Mouse (Mus musculus) forebrain, embryonic 15.5 days (tissue): ENCODE results near the gene Mib2. TPM values are rescaled to one million over a fixed set of nuclear protein-coding genes. Genes with fewer than 3 reads are reported as not detected.
"Not testable (repeated sequence)": the region's sequence is repeated elsewhere in the genome, so short reads cannot be mapped to it uniquely, and the experiment has no call there.

Source experiments
- ATAC-seq: fragments of 200-750 bp; cut with Nextera tagmentation; replicated peaks from 2 replicates; pipeline ENCODE4 v1.8.0; 2017; ENCODE audit warnings: mild to moderate bottlenecking, moderate TSS enrichment, moderate library complexity
- H3K27ac ChIP-seq: fragments of 300-500 bp; sonication (generic); replicated peaks from 2 replicates; pipeline ENCODE4 v1.5.1; 2015; ENCODE audit warnings: mild to moderate bottlenecking, inconsistent platforms
- H3K27me3 ChIP-seq: fragments of 300-500 bp; sonication (generic); 2 replicates; pipeline ENCODE4 v1.6.1; 2015; ENCODE audit warnings: inconsistent platforms
- H3K36me3 ChIP-seq: fragments of 300-500 bp; sonication (generic); 2 replicates; pipeline ENCODE4 v1.6.1; 2015; ENCODE audit warnings: mild to moderate bottlenecking, inconsistent platforms
- H3K4me1 ChIP-seq: fragments of 300-500 bp; sonication (generic); 2 replicates; pipeline ENCODE4 v1.6.1; 2015; ENCODE audit warnings: inconsistent platforms
- H3K4me2 ChIP-seq: fragments of 300-500 bp; sonication (generic); replicated peaks from 2 replicates; pipeline ENCODE4 v1.6.1; 2015; ENCODE audit warnings: mild to moderate bottlenecking, inconsistent platforms
- H3K4me3 ChIP-seq: fragments of 300-500 bp; sonication (generic); 2 replicates; pipeline ENCODE4 v1.5.1; 2015; ENCODE audit warnings: mild to moderate bottlenecking, inconsistent platforms
- H3K9ac ChIP-seq: fragments of 300-500 bp; sonication (generic); replicated peaks from 2 replicates; pipeline ENCODE4 v1.6.1; 2015; ENCODE audit warnings: mild to moderate bottlenecking, inconsistent platforms
- H3K9me3 ChIP-seq: fragments of 300-500 bp; sonication (generic); 2 replicates; pipeline ENCODE4 v1.6.1; 2016; ENCODE audit warnings: inconsistent platforms
- WGBS: fragments of 180-500 bp; shearing (Covaris S2); methylation state at CpG from one replicate; pipeline ENCODE4 v1.1.7; 2015; ENCODE audit warnings: mixed read lengths; 5-methylcytosine and 5-hydroxymethylcytosine counted together
- polyA plus RNA-seq: library from polyadenylated mRNA; unstranded; fragments of >200 nt; fragmentation: Nextera tagmentation; extraction: Ambion mirVana; gene quantifications from 2 replicates; pipeline ENCODE4 v1.2.1, GENCODE M21; 2015

Gene Mib2
- polyA plus RNA-seq, 1 experiment from 2014 or later: 51.6 TPM

GRCm38 (mm10) chr4:155645308-155645707, 23.7 kb downstream of the Mib2 start, which contains the start of gene Gm10563:
Gene Gm10563, minus strand, starts transcription at chr4:155645408.
- 95% methylated on average over 2 of the region's 2 CpGs for WGBS
- not testable (repeated sequence) for H3K27ac ChIP-seq, ATAC-seq

GRCm38 (mm10) chr4:155643531-155643930, 25.5 kb downstream of the Mib2 start:
- 77% methylated on average over 1 of the region's 1 CpGs for WGBS
- no peak for ATAC-seq
- Histone ChIP-seq H3K36me3 (peaks cover 83% of the 10 kb centered on the region), H3K9me3 (no peaks in the 10 kb centered on the region), H3K4me3 (no peak overlapping the region), H3K4me2 (no peak overlapping the region), H3K27me3 (no peaks in the 10 kb centered on the region), H3K9ac (no peak overlapping the region), H3K27ac (no peak overlapping the region), H3K4me1 (no peaks in the 10 kb centered on the region)

More at GRCm38 (mm10) chr4:155645308-155645707, 23.7 kb downstream of the Mib2 start, which contains the start of gene Gm10563:
- not testable (repeated sequence) for H3K27me3 ChIP-seq, H3K4me1 ChIP-seq, H3K4me3 ChIP-seq, H3K9ac ChIP-seq, H3K9me3 ChIP-seq, H3K4me2 ChIP-seq
- peaks cover 86% of the 10 kb centered on the region for H3K36me3 ChIP-seq

GRCm38 (mm10) chr4:155635766-155636499, 33.1 kb downstream of the Mib2 start:
- Histone ChIP-seq H3K27me3 (no peaks in the 10 kb centered on the region), H3K9ac (no peak overlapping the region), H3K4me2 (no peak overlapping the region), H3K4me3 (no peak overlapping the region), H3K27ac (no peak overlapping the region), H3K4me1 (no peaks in the 10 kb centered on the region), H3K36me3 (peaks cover 87% of the 10 kb centered on the region), H3K9me3 (no peaks in the 10 kb centered on the region)
- no peak for ATAC-seq

GRCm38 (mm10) chr4:155630267-155630666, 38.7 kb downstream of the Mib2 start:
- H3K4me3 ChIP-seq: no peak overlapping the region
- H3K36me3 ChIP-seq: peaks cover 76% of the 10 kb centered on the region
- H3K9ac ChIP-seq: no peak overlapping the region
- H3K4me1 ChIP-seq: peaks cover 4% of the 10 kb centered on the region
- H3K4me2 ChIP-seq: no peak overlapping the region
- ATAC-seq: no peak
- WGBS: 91% methylated on average over 6 of the region's 6 CpGs
- no peaks in the 10 kb centered on the region for H3K27me3 ChIP-seq
- H3K27ac ChIP-seq: no peak overlapping the region
- no peaks in the 10 kb centered on the region for H3K9me3 ChIP-seq

- Histone ChIP-seq H3K27me3 (no peaks in the 10 kb centered on the region), H3K27ac (peak within 1 kb of the TSS; percentile 95), H3K4me2 (peak within 1 kb of the TSS; percentile 65), H3K36me3 (peaks cover 48% of the 10 kb centered on the region), H3K9ac (peak within 1 kb of the TSS; percentile 58), H3K4me3 (peak within 1 kb of the TSS; percentile 55), H3K4me1 (peaks cover 14% of the 10 kb centered on the region), H3K9me3 (no peaks in the 10 kb centered on the region)
- ATAC-seq: peak; percentile 100
- WGBS: under 1% methylated on average over 84 of the region's 84 CpGs
Measured at GRCm38 (mm10) chr4:155624338-155625291, 44.4 kb downstream of the Mib2 start, which contains the start of gene Cdk11b. Gene Cdk11b, plus strand, starts transcription at chr4:155624854.

- Histone ChIP-seq H3K4me2 (no peak overlapping the region), H3K27me3 (no peaks in the 10 kb centered on the region), H3K36me3 (peaks cover 75% of the 10 kb centered on the region), H3K4me1 (peaks cover 1% of the 10 kb centered on the region; the same call in 1 of the 2 replicates), H3K9ac (no peak overlapping the region), H3K27ac (no peak overlapping the region), H3K4me3 (no peak overlapping the region), H3K9me3 (no peaks in the 10 kb centered on the region)
- WGBS: 95% methylated on average over 5 of the region's 5 CpGs
- no peak for ATAC-seq
Measured at GRCm38 (mm10) chr4:155618321-155618720, 50.7 kb downstream of the Mib2 start.

- Histone ChIP-seq H3K4me1 (no peaks in the 10 kb centered on the region), H3K9ac (no peak overlapping the region), H3K4me2 (no peak overlapping the region), H3K27me3 (no peaks in the 10 kb centered on the region), H3K9me3 (no peaks in the 10 kb centered on the region), H3K4me3 (no peak overlapping the region), H3K36me3 (peaks cover 75% of the 10 kb centered on the region), H3K27ac (no peak overlapping the region)
- 95% methylated on average over 3 of the region's 3 CpGs for WGBS
- no peak for ATAC-seq
Measured at GRCm38 (mm10) chr4:155613264-155613663, 55.7 kb downstream of the Mib2 start.

GRCm38 (mm10) chr4:155611860-155612259, 57.1 kb downstream of the Mib2 start:
- Histone ChIP-seq H3K9me3 (no peaks in the 10 kb centered on the region), H3K27ac (no peak overlapping the region), H3K27me3 (no peaks in the 10 kb centered on the region), H3K36me3 (peaks cover 61% of the 10 kb centered on the region), H3K4me3 (no peak overlapping the region), H3K4me1 (no peaks in the 10 kb centered on the region), H3K4me2 (no peak overlapping the region), H3K9ac (no peak overlapping the region)
- 95% methylated on average over 3 of the region's 3 CpGs for whole genome bisulfite sequencing
- no peak for ATAC-seq

- Histone ChIP-seq H3K27ac (no peak overlapping the region), H3K4me1 (peaks cover 14% of the 10 kb centered on the region), H3K36me3 (peaks cover 18% of the 10 kb centered on the region), H3K9me3 (no peaks in the 10 kb centered on the region), H3K4me3 (no peak overlapping the region), H3K4me2 (no peak overlapping the region), H3K27me3 (no peaks in the 10 kb centered on the region), H3K9ac (no peak overlapping the region)
- WGBS: 75% methylated on average over 2 of the region's 2 CpGs
- no peak for ATAC-seq
Measured at GRCm38 (mm10) chr4:155606825-155607224, 62.2 kb downstream of the Mib2 start.

- Histone ChIP-seq H3K9ac (no peak overlapping the region), H3K27ac (no peak overlapping the region), H3K4me1 (peaks cover 16% of the 10 kb centered on the region), H3K9me3 (no peaks in the 10 kb centered on the region), H3K4me2 (no peak overlapping the region), H3K4me3 (no peak overlapping the region), H3K27me3 (no peaks in the 10 kb centered on the region), H3K36me3 (peaks cover 6% of the 10 kb centered on the region)
- 90% methylated on average over 4 of the region's 4 CpGs for WGBS
- no peak for ATAC-seq
Measured at GRCm38 (mm10) chr4:155605132-155605531, 63.9 kb downstream of the Mib2 start.
